Mouse (Mus musculus) frontal cortex, postnatal 10 days (tissue): Measurements from ENCODE around the gene Prrt1.

Experiments
- DNase-seq, 2 experiments: peaks; one replicate each; pipeline ENCODE4 v3.0.0; 2022; ENCODE audit warnings: low spot score in 2 of 2, mixed read lengths in 1 of 2

Prrt1 gene

GRCm38 (mm10) chr17:34629221-34629751, at the start of gene Prrt1:
Gene Prrt1, plus strand, starts transcription at chr17:34629533.
- peak in 1 of 2 experiments; percentile 61 for DNase-seq

DNA sequence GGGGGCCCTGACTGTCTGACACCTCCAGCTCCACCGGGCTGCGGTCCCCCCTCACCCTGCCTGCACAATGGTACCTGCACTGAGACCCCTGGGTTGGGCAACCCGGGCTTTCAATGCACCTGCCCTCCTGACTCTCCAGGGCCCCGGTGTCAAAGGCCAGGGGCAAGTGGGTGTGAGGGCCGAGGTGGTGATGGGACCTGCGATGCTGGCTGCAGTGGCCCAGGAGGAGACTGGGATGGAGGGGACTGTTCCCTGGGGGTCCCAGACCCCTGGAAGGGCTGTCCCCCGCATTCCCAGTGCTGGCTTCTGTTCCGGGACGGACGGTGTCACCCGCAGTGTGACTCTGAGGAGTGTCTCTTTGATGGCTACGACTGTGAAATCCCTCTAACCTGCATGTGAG, 46.8 kb upstream of the Prrt1 start:
- DNase-seq, result no peak

DNA sequence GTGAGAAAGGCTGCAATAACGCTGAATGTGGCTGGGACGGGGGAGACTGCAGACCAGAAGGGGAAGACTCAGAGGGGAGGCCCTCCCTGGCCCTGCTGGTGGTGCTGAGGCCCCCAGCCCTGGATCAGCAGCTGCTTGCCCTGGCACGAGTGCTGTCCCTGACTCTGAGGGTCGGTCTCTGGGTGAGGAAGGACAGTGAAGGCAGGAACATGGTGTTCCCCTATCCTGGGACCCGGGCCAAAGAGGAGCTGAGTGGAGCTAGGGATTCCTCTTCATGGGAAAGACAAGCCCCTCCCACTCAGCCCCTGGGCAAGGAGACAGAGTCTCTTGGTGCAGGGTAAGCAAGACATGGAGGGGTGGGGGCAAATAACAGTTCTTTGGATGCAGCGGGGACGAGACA, 45.9 kb upstream of the Prrt1 start:
- no peak for DNase-seq

GRCm38 (mm10) chr17:34583819-34584218, 45.5 kb upstream of the Prrt1 start:
- DNase-seq, result no peak

- no peak for DNase-seq
These were observed 44.2 kb upstream of the Prrt1 start for GRCm38 (mm10) chr17:34585121-34585520.

DNA sequence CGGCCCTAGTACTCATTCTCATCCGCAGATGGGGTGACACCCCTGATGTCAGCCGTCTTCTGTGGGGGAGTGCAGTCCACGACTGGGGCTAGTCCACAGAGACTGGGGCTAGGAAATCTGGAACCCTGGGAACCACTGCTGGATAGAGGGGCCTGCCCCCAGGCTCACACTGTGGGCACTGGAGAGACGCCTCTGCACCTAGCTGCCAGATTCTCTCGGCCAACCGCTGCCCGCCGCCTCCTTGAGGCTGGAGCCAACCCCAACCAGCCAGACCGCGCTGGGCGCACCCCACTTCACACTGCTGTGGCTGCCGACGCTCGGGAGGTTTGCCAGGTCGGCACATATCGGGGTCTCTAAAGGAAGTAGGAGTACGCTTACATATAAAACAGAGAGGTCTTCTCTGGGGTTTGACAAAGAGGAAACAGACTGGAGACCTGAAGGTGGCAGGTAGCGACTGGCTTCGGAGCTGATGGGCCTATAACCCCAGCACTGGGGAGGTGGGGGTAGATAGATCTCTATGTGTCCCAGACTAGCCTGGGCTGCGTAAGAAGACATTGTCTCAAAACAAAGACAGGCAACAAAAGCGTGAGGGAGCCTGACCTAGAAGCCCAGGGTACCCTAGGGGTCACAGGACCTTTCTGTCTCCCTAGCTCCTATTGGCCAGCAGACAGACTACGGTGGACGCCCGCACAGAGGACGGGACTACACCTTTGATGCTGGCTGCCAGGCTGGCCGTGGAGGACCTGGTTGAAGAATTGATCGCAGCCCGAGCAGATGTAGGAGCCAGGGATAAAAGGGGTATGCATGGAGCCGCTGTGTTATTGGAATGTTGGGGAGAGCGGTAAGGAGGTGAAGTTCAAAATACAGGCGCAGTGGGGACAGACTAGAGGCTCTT, 43.2 kb upstream of the Prrt1 start:
- DNase-seq, result no peak

GRCm38 (mm10) chr17:34586796-34587422, 42.4 kb upstream of the Prrt1 start:
- DNase-seq, result peak; percentile 85 to 87

- DNase-seq, result peak; percentile 97 to 98
These were observed 41.9 kb upstream of the Prrt1 start for GRCm38 (mm10) chr17:34587423-34587811.

DNA sequence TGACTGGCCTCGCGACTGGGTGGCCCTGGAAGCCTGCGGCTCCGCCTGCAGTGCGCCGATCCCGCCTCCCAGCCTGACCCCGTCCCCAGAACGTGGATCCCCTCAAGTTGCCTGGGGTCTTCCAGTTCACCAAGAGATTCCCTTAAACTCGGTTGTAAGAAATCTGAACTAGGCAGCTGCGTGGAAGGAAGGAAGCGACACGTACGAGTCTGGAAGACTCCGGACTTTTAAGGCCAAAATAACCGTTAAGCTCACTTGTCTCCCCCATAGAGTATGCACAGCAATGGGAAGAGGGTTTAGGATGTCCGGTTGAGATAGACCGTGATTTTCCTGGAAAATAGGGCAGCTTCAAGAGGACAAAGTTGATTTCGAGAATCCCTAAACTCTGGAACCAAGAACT, 41.5 kb upstream of the Prrt1 start:
- DNase-seq, result no peak

GRCm38 (mm10) chr17:34588767-34589166, 40.6 kb upstream of the Prrt1 start:
- DNase-seq, result no peak

- no peak for DNase-seq
These were observed 40.1 kb upstream of the Prrt1 start for GRCm38 (mm10) chr17:34589206-34589605.

GRCm38 (mm10) chr17:34589681-34590101, 39.6 kb upstream of the Prrt1 start, which contains the start of gene Gpsm3:
Gene Gpsm3, plus strand, starts transcription at chr17:34589806.
- peak in 1 of 2 experiments; percentile 44 for DNase-seq

DNA sequence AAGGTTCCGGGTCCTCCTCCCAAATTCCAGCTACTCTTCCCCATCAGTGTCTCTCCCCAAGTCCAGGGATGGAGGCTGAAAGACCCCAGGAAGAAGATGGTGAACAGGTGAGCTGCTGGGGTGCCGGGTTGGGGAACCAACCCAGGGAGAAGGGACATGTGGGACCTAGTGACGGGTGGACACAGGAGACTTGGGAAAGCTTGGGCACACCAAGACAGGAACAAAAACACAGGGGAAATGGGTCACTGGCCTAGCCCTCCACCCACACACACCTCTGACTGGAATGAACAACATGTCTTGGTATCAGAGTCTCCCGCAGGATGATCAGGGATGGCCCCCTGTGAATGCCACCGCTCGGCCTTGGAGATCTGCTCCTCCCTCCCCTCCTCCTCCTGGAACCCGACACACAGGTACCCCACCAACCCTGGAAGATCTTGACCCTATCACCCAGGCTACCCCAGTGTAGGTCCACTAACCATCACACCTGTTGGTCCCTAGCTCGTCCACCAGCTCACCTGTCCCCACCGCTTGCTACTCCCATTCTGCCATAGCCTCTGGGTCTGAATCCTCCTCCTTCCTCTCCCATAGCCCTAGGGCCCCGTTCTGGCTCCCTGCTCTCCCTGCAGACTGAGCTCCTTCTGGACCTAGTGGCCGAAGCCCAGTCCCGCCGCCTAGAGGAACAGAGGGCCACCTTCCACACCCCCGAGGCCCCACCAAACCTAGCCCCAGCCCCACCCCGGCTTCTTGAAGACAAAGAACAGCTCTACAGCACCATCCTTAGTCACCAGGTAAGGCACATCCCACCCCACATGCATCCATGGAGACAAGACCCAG, 39.0 kb upstream of the Prrt1 start:
- DNase-seq, result peak in 1 of 2 experiments; percentile 18

- DNase-seq, result peak in 1 of 2 experiments; percentile 33
These were observed 38.0 kb upstream of the Prrt1 start, which contains the start of gene Pbx2 for GRCm38 (mm10) chr17:34591029-34591993. Gene Pbx2, plus strand, starts transcription at chr17:34591266.

DNA sequence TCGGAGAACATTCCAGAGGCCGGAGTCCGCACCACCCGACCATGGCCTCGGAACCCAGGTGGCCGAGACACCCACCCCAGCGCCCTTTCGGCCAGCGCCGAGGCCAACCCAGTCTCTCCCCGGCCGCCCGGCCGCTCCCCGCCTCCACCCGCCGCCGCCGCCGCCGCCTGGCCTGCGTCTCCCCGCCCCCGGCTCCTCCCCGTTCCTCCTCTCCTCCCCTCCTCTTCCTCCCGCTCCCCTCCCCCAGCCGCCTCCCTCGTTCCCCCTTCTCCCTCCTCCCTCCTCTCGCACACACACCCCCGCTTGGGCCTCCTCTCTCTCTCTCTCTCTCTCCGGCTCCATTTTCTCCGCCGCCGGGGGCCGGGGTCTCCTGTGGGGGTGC, 37.3 kb upstream of the Prrt1 start:
- DNase-seq, result peak in 1 of 2 experiments; percentile 84

- DNase-seq, result peak in 1 of 2 experiments; percentile 44
These were observed 36.5 kb upstream of the Prrt1 start for GRCm38 (mm10) chr17:34592581-34593549.

DNA sequence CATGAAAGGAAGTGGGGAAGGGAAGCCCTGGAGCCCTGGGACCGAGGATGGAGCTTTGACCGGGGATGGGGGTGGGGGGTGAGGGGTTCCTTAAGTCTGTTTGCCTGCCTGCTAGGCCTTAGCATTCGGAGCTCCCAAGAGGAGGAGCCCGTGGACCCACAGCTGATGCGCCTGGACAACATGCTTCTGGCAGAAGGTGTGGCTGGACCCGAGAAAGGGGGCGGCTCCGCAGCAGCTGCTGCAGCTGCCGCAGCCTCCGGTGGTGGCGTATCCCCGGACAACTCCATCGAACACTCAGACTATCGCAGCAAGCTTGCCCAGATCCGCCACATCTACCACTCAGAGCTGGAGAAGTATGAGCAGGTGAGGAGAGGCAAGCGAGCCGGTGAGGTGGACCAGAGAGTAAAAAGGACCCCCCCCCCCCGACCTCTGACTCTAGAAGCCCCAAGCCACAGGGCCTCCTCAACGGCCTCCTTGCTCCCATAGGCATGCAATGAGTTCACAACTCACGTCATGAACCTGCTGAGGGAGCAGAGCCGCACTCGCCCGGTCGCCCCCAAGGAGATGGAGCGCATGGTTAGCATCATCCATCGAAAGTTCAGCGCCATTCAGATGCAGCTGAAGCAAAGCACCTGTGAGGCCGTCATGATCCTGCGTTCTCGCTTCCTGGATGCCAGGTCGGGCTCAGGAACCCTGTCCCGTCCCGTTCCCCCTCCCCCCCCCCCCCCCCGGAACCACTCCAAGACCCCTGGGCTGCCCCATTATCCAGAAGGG, 35.4 kb upstream of the Prrt1 start:
- peak in 1 of 2 experiments; percentile 27 for DNase-seq

DNA sequence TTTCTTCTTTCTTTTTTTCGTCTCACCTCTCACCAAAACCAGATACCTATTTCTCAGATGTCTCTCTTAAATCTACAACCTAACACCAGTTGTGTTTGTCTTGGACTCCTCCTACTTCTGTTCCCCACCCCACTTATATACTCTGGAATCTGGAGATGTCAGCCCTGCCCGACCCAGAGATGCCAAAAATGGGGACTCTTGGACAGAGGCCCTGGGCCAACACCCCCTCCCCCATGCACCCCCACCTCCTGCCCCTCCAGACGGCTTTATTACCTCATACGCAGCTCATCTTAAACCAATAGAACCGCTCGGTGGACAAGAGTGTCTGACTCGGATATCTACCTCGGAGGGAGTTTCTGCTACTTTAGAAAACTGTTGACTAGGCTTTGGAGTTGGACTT, 33.2 kb upstream of the Prrt1 start:
- no peak for DNase-seq
